Mouse (Mus musculus): Measurements from ENCODE around the gene Slc4a4.

The Slc4a4 gene

DNA sequence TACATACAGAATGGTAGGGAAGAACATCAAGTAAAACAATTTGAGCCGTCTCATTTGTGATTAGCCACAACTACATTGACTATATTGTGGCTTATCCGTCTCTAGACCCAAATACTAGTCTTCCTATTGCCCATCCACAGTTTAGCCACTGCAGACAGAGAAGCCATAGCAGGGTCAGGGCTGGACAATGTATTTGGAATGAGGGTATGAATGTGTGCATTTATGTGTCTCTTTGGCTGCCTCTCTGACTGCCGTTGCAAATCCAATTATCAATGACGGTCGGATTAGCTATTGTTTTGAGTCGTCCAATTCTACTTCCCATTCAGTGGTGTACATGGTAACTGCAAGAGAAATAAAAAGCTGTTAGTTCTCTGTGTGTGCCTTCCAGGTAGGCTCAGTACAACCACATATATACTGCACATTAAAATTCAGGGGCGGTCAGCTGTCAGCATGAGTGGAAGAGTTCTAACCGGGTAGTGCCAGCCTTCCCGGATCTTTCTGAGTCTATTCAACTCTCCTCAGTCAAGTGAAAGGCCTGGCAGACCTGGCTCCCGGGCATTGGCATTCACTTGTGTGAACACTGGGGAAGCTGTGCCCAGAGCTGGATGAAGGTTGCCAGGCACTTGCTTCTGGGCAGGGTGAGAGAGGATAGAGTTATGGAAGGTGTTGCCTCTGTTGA, 59.2 kb downstream of the Slc4a4 start:
- CTCF ChIA-PET = no interaction called here
- POLR2A ChIA-PET = interaction anchor here in 1 of 4 experiments (0.6 kb wide), 1 partner anchor 136 kb away, joined by 3 read pairs; no protein-coding TSS in a partner anchor

- POLR2A ChIA-PET = interaction anchor here in 1 of 4 experiments (0.6 kb wide), 1 partner anchor 28 kb away, joined by 6 read pairs; no protein-coding TSS in a partner anchor
- CTCF ChIA-PET = interaction anchor here in 1 of 4 experiments (0.6 kb wide), 1 partner anchor 27 kb away, joined by 3 read pairs; no protein-coding TSS in a partner anchor
Measured at GRCm38 (mm10) chr5:88950337-88950736, 63.7 kb downstream of the Slc4a4 start.

- CTCF ChIA-PET = interaction anchor here in 1 of 4 experiments (0.7 kb wide), 1 partner anchor 219 kb away, joined by 5 read pairs; no protein-coding TSS in a partner anchor
Measured at GRCm38 (mm10) chr5:88952757-88953577, 66.3 kb downstream of the Slc4a4 start.

GRCm38 (mm10) chr5:88957735-88958134, 71.1 kb downstream of the Slc4a4 start:
- ChIA-PET CTCF (interaction anchor here in 1 of 4 experiments (0.7 kb wide), 1 partner anchor 76 kb away, joined by 3 read pairs; no protein-coding TSS in a partner anchor), POLR2A (no interaction called here)

More at GRCm38 (mm10) chr5:88952757-88953577, 66.3 kb downstream of the Slc4a4 start:
- POLR2A ChIA-PET = no interaction called here

GRCm38 (mm10) chr5:88958966-88959365, 72.3 kb downstream of the Slc4a4 start:
- CTCF ChIA-PET = no interaction called here
- POLR2A ChIA-PET = interaction anchor here in 1 of 4 experiments (1.2 kb wide), 1 partner anchor 9 kb away, joined by 3 read pairs; no protein-coding TSS in a partner anchor

- POLR2A ChIA-PET = interaction anchor here in 1 of 4 experiments (1.2 kb wide), 1 partner anchor 9 kb away, joined by 3 read pairs; no protein-coding TSS in a partner anchor
- CTCF ChIA-PET = no interaction called here
Measured at GRCm38 (mm10) chr5:88959412-88959811, 72.8 kb downstream of the Slc4a4 start.

- CTCF ChIA-PET = interaction anchor here in 1 of 4 experiments (0.5 kb wide), 1 partner anchor 540 kb away, joined by 3 read pairs; no protein-coding TSS in a partner anchor
Measured at GRCm38 (mm10) chr5:88960342-88961105, 73.9 kb downstream of the Slc4a4 start.

DNA sequence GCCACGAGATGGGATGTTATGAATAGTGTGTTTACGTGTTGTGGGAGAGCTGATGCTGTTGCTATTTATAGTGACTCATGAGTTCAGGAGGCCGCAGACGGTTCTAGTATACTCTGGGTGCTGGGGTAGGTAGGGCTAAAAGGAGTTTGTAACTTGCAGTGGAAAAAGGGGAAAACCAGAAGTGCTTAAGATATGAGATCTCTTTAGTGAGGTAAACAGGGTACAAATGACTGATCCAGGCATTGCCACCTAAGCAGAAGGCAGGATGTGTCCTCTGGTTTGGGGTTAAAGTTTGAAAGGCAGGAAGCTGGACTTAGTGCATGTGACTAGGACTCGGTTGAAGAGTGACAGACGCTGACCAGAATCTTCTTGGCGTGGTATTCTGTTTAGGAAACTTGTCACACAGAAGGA, 74.7 kb downstream of the Slc4a4 start:
- CTCF ChIA-PET = no interaction called here
- POLR2A ChIA-PET = no interaction called here

More at GRCm38 (mm10) chr5:88960342-88961105, 73.9 kb downstream of the Slc4a4 start:
- POLR2A ChIA-PET = no interaction called here

DNA sequence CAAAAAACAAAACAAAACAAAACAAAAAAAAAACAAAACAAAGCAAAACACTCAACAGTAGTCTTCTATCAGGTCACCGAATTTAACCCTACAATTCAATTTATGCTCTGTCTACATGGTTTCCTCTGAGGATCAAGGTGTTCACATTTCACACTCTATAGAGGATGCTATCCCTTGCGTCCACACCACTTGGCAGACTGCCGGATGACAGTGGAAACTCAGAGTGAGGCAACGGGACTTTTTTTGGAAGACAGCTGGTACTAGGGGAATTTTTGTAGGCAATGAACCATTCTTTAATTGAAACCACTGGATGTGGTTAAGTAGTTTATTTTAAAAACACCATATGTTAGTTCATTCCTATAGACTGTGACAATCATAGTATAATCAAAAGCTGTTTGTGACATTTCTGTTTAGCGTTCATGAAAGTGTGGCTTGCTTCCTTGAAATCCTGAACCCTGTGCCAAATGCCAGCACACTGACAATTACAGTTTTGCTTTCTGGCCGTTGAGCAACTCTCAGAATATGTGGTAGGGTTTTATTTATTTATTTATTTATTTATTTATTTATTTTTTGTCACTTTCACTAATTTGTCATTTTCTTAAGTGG, 78.2 kb downstream of the Slc4a4 start:
- ChIA-PET POLR2A (no interaction called here), CTCF (interaction anchor here in 1 of 4 experiments (0.6 kb wide), 1 partner anchor 95 kb away, joined by 3 read pairs; no protein-coding TSS in a partner anchor)

DNA sequence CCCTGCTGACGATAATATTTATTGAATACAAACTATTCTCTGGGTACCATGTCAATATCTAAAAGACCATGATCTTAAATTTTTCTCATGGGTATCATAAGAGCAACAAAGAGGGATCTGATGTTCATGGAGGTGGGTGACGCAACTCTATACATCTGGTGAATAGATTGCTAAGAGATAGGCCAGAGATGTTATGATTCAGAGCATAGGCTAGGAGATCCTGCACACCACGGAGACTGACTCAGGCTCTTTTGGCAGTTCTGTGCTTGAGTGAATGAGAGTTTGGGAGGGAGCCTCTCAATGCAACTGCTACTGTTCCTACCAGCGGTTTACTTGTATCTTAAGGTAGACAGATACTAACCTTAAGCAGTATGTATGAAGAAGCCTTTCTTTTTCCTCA, 79.9 kb downstream of the Slc4a4 start:
- ChIA-PET CTCF (no interaction called here), POLR2A (no interaction called here)

DNA sequence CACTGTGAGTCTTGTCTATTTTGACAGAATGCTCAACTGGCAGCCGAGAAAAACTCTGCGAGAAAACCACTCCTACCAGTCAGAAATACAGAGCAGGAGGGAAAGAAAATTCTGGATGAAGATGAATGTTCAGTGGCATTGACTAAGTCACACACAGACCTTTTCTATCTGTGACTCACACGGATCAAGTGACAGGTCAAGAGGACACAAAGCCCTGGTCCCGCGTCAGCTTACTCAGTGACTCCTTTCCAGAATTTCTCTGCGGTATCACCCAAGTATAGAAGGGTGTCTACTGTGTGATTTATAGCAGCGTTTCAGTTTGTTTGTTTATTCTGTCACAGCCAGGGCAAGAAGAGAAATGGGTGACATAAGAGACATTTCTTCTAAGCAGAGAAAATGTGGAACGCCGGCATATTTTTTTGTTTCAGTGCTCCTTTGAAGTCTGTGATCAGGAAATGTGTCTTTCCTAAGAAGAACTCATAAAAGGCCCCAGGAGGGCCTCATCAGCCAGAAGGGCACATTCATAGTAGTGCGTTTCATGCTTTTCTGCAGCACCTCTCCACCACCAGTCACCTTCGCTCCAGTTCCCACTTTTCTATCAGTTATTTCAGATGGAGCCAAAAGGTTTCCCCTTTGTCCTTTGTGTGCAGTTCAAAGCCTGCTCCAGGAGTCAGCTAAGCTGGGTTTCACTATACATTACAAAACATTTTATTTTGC, 82.5 kb downstream of the Slc4a4 start:
- ChIA-PET CTCF (no interaction called here), POLR2A (no interaction called here)

DNA sequence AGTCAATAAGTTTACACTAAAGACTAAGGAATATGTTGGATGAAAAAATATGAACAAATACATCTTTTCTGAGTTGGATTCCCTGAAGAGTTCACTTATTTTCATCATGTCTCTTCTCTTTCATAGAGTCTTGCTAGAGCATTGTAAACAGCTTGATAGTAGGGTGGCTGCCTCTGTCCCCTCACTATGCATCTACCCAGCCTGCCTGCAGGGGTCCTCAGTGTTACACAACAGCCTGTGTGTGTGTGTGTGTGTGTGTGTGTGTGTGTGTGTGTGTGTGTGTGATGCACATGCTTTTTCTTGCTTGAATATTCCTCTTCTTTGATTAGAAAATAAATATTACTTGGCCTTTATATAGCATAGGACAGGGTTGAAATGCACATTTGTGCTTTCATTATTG, 84.9 kb downstream of the Slc4a4 start:
- ChIA-PET CTCF (interaction anchor here in 2 of 4 experiments (0.5 to 0.6 kb wide), 2 partner anchors 9 to 388 kb away, joined by 3 to 7 read pairs; no protein-coding TSS in a partner anchor), POLR2A (no interaction called here)

DNA sequence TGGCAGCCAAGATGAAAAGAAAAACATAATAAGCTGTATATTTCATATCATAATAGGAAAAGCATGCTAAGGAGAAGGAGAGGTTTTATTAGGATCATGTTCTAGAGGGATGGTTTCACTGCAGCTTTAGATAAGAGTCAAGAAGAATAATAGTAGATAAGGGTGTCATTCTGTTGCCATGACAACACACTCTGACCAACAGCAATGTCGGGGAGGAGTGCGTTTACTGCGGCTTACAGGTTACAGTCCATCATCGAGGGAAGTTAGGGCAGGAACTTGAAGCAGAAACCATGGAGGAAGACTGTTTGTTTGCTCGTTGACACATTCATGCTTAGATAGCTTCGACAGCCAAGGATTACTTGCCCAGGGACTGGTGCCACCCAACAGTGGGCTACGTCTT, 85.7 kb downstream of the Slc4a4 start:
- CTCF ChIA-PET = no interaction called here
- POLR2A ChIA-PET = no interaction called here

DNA sequence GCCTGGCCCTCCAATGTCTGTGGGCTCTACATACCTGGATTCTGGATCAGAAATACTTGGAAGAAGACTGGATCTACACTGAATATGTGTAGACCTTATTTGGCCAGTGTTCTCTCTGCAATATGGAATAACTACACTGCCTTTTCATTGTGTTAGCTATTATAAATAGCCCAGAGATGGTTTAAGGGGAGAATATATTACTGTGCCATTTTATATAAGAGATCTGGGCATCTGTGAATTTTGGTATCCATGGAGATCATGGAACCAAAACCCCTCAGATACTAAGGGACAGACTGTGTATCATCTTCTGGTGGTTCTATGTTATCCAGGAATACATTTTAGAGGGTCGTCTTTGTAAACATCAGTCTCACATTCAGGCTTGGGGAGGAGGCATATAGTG, 86.5 kb downstream of the Slc4a4 start:
- POLR2A ChIA-PET = no interaction called here

GRCm38 (mm10) chr5:88975694-88976093, 89.1 kb downstream of the Slc4a4 start:
- CTCF ChIA-PET = no interaction called here
- POLR2A ChIA-PET = no interaction called here

More for the DNA sequence above, 86.5 kb downstream of the Slc4a4 start:
- CTCF ChIA-PET = no interaction called here

DNA sequence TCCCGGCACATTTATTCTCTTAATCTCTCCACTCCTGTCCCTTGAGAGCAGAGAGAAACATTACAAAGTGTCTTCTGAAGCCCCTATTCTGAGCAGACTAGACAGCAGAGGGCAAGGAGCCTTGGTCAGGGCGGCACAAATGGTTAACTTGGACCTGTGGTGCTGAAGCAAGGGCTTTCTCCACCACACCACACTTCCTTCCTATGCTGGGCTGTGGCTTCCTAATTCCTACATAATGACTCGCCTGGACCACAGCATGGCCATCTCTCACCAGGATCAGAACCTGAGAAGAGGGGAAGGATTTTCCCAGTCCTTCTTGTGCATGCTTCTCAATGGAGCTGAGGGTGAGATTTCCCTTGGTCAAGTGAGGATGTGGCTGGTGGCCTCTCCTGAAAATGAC, 89.8 kb downstream of the Slc4a4 start:
- CTCF ChIA-PET = no interaction called here
- POLR2A ChIA-PET = no interaction called here

DNA sequence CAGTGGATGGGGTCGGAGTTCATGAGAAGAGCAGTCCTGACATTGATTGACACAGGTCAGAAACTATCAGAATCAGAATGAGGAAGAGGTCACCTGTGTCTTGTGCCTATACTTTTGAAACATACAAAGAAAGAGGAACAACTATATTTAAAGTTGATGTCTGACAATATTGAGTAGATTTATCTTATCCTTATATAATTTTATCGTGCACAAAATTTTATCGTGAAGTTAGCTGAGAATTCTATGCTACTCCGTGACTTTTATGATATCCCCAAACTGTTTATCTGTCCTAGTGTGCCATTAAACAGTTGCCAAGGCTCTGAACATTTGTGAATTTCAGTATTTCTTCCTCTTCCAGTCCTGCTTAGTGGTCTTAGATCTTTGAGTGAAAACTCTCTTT, 94.1 kb downstream of the Slc4a4 start:
- ChIA-PET POLR2A (interaction anchor here in 1 of 4 experiments (0.7 kb wide), 1 partner anchor 52 kb away, joined by 3 read pairs; no protein-coding TSS in a partner anchor), CTCF (no interaction called here)

DNA sequence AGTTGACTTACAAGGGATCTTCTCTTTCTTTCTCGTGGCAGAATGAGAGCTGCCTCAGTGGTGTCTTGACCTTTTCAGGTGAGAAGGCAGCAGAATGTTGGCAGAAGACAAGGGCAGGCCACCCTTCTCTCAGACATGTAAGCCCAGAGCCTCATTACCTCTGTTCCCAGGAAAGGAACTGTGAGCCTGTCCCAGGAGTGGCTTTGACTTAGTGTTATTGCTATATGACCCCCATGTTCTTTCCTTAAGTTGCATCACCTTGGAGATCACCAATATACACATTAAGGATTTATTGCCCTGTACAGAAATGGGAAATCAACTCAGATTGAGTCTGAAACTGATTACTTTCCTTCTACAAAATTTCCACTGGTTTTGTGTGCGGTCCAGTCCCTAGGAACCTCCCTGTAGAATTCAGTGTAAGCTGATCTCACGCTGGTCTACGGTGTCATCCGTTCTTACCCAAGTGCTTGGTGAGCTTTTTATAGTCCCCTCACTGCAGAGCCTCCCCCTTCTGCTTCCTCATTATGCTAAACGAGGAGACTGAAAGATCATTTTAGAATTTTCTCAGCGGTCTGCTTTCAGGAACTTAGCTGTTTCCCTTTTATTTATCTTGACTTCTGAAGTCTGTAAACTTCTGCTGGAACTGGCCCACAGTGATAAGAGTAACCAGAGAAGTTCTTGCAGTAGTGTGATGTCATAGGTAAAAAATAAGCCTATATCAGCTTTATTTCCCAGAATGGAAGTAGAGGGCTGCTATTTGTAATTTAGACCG, 94.8 kb downstream of the Slc4a4 start:
- CTCF ChIA-PET = no interaction called here
- POLR2A ChIA-PET = no interaction called here
